Mouse (Mus musculus): ENCODE results near the gene Tet3. TPM values are rescaled to one million over a fixed set of nuclear protein-coding genes. Genes with fewer than 3 reads are reported as not detected.
A peak's percentile ranks its signal among the peaks of the same experiment; 100 is the strongest.

Tet3 gene
- polyA plus RNA-seq, 1 experiment from 2014 or later = 66.1 TPM

DNA sequence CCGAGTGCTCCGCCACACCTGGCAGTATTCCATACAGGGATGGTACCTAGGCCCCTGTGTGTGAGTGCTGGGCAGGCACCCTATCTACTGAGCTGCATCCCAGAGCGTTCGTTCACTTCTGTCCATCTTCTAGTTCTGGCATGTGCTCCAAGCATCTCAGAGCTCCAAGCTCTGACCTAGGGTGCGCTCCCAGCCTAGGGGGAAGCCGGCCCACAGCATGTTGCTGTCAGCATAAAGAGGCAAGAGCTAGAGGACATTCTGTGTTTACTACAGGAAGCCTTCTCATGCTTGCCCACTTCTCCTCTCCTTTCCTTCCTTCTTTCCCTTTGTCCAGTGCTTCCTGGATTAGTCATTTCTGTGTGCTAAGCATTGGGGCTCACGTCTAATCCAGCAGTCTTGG, 16.5 kb upstream of the Tet3 start:
- no peak overlapping the region for H3K4me3 ChIP-seq (replicated peaks)
- no peak overlapping the region for H3K27ac ChIP-seq (replicated peaks)
- no peak overlapping the region for H3K4me2 ChIP-seq (replicated peaks)
- ATAC-seq (ENCODE audit: insufficient number of reproducible peaks, low FRiP score, low TSS enrichment, low read depth) = no peak
- no peaks in the 10 kb centered on the region for H3K4me1 ChIP-seq
- H3K36me3 ChIP-seq = peaks cover 20% of the 10 kb centered on the region
- 78% methylated on average over 7 of the region's 7 CpGs for WGBS
- H3K9me3 ChIP-seq (replicated peaks) = no peaks in the 10 kb centered on the region
- H3K27me3 ChIP-seq = no peaks in the 10 kb centered on the region
- no peak overlapping the region for H3K9ac ChIP-seq

DNA sequence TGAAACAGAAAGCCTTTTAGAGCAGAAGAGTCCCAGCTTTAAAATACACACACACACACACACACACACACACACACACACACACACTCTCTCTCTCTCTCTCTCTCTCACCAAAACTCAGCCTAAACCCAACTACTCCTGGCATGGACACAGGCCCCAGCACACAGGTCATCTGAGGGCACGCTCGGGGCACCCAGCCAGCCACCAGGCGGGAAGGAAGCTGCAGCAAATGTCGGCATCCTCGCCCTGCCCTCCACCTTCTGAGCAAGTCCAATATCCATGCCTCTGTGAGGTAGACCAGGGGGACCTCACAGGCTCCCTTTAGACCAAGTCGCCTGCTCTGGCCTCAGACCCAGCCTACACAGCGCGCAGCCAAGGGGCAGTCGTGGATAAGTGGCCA, 14.4 kb upstream of the Tet3 start:
- Histone ChIP-seq H3K4me1 (no peaks in the 10 kb centered on the region), H3K36me3 (peaks cover 7% of the 10 kb centered on the region; the same call in 1 of the 2 replicates), H3K4me3 (replicated peaks) (no peak overlapping the region), H3K27me3 (no peaks in the 10 kb centered on the region), H3K4me2 (replicated peaks) (no peak overlapping the region), H3K9me3 (replicated peaks) (no peaks in the 10 kb centered on the region), H3K27ac (replicated peaks) (no peak overlapping the region), H3K9ac (no peak overlapping the region)
- no peak for ATAC-seq (ENCODE audit: insufficient number of reproducible peaks, low FRiP score, low TSS enrichment, low read depth)
- 72% methylated on average over 9 of the region's 9 CpGs for WGBS

DNA sequence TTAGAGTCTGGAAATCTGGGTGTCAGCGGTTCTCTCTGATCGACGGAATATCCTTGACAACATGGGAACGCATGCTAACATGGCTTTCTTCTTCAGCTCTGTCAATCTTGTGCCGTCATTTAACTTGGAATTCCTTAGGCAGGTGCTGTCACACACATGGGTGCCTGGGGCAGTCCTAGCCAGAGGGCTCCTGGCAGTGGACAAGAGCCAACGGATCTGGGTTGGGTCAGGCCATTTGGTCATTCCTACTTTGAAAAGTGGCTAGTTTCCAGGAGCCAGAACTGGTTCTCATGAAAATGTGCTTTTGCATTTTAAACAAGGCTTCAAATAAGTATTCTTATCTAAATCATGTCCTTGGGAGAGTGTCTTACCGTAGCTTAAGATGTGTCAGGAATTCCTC, 12.9 kb upstream of the Tet3 start:
- no peak overlapping the region for H3K9ac ChIP-seq
- no peak overlapping the region for H3K4me3 ChIP-seq (replicated peaks)
- H3K36me3 ChIP-seq = no peaks in the 10 kb centered on the region
- no peaks in the 10 kb centered on the region for H3K4me1 ChIP-seq
- no peaks in the 10 kb centered on the region for H3K9me3 ChIP-seq (replicated peaks)
- no peaks in the 10 kb centered on the region for H3K27me3 ChIP-seq
- H3K4me2 ChIP-seq (replicated peaks) = no peak overlapping the region
- ATAC-seq (ENCODE audit: insufficient number of reproducible peaks, low FRiP score, low TSS enrichment, low read depth) = no peak
- H3K27ac ChIP-seq (replicated peaks) = no peak overlapping the region
- 65% methylated on average over 7 of the region's 7 CpGs for WGBS

DNA sequence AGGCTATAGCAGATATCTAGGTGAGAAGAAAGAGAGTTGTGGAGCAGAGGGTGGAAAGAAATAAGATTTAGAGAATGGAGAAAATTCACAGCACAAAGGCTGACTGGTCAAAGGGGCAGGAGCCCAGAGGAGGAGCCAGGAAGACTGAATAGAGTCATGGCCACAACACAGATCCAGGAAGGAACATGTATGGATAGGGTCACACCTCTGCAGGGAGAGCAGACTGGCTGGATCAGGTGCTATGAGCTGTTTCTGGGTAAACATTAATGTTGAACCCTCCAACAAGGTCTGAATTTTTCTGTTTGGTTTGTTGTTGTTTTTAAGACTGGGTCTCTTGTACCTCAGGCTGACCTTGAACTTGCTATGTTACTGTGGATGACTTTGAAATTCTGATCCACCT, 5.1 kb upstream of the Tet3 start:
- H3K27me3 ChIP-seq = no peaks in the 10 kb centered on the region
- H3K4me1 ChIP-seq = peaks cover 12% of the 10 kb centered on the region
- no peaks in the 10 kb centered on the region for H3K36me3 ChIP-seq
- no peaks in the 10 kb centered on the region for H3K9me3 ChIP-seq (replicated peaks)
- H3K9ac ChIP-seq = no peak overlapping the region
- H3K4me2 ChIP-seq (replicated peaks) = no peak overlapping the region
- H3K4me3 ChIP-seq (replicated peaks) = no peak overlapping the region
- no peak for ATAC-seq (ENCODE audit: insufficient number of reproducible peaks, low FRiP score, low TSS enrichment, low read depth)
- no peak overlapping the region for H3K27ac ChIP-seq (replicated peaks)

DNA sequence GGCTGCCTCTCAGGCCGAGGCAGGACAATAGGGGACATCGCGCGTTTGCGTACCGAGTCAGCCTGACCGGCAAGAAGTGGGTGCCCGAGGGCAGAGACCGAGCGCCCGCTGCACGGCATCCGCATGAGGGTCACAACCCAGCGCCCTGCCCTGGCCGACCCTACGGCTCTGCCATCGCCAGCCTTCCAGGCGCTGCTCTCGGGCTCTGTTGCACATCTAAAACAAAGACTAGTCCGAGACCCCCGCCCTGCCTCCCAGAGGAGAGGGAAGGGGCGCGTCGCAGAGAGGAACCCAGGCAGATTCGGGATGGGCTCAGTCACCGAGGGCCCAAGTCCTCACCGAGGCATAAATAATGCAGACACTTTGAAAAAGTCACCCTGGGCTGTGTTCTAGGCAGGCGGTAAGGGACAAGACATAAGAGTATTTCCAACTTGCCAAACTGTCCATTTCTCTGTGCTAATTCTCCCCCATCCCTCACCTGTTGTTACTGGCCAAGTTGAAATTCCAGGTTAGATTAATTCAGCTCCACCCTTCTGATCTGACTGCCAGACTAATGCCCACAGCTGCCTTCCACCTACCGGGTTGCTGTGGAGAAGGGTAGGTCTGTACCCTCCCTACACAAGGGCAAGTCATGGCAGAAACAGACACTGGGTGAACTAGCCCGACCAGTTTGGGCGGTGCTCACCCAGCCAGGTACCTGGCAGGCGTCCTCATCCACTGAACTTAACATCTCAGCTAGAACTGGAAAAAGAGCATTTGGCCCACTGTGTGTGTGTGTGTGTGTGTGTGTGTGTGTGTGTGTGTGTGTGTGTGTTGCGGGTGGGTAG, 1.7 kb downstream of the Tet3 start:
- H3K36me3 ChIP-seq = no peaks in the 10 kb centered on the region
- H3K9ac ChIP-seq = peak overlapping the region; percentile 76
- peak overlapping the region; percentile 90 for H3K27ac ChIP-seq (replicated peaks)
- ATAC-seq (ENCODE audit: insufficient number of reproducible peaks, low FRiP score, low TSS enrichment, low read depth) = peak; percentile 75
- H3K9me3 ChIP-seq (replicated peaks) = no peaks in the 10 kb centered on the region
- H3K4me1 ChIP-seq = peaks cover 60% of the 10 kb centered on the region
- no peaks in the 10 kb centered on the region for H3K27me3 ChIP-seq
- peak overlapping the region; percentile 82 for H3K4me3 ChIP-seq (replicated peaks)
- WGBS = 4% methylated on average over 33 of the region's 33 CpGs
- H3K4me2 ChIP-seq (replicated peaks) = peak overlapping the region; percentile 92

DNA sequence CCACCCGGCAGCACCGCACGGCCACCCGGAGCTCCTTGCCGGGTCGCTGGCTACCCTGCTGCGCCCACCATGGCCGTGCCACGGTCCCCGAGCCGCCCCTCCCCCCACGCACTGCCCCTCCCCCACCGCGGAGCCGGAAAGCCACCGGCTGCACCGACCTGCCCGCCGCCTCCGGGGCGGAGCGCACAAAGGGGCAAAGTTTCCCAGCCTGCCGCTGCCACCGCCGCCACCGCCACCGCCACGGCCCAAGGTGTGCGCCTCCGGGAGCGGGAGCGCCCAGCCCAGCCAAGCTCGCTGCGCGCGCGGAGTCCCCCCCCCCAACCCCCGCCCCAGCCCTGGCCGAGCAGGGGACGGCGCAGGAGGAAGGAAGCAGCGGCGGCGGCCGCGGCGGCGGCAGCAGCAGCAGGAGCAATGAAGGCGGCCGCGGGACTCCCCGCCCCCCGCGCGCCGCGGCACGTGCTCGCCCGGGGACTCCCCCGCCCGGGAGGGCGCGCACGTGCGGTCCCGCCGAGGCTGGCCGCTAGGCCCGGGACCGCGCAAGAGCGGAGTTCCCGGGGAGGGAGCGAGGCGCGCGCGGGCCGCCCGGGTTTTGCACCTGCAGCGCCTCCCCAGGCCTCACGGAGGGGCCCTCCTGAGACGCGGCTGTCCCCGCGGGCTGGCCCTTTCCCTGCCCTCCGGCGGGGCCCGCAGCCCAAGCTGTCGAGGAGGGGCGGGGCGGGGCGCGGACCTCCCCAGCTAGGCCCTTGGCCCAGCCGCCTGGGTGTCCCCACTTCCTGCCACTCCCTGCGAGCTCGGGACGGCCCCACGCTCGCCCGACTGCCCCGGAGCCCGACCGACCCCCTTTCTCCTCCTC, 2.5 kb downstream of the Tet3 start:
- Histone ChIP-seq H3K27ac (replicated peaks) (peak overlapping the region; percentile 90), H3K4me2 (replicated peaks) (peak overlapping the region; percentile 92), H3K4me1 (peaks cover 68% of the 10 kb centered on the region), H3K4me3 (replicated peaks) (peak overlapping the region; percentile 82), H3K36me3 (no peaks in the 10 kb centered on the region), H3K27me3 (no peaks in the 10 kb centered on the region), H3K9me3 (replicated peaks) (no peaks in the 10 kb centered on the region), H3K9ac (peak overlapping the region; percentile 76)
- WGBS = under 1% methylated on average over 95 of the region's 105 CpGs
- ATAC-seq (ENCODE audit: insufficient number of reproducible peaks, low FRiP score, low TSS enrichment, low read depth) = peak; percentile 75

DNA sequence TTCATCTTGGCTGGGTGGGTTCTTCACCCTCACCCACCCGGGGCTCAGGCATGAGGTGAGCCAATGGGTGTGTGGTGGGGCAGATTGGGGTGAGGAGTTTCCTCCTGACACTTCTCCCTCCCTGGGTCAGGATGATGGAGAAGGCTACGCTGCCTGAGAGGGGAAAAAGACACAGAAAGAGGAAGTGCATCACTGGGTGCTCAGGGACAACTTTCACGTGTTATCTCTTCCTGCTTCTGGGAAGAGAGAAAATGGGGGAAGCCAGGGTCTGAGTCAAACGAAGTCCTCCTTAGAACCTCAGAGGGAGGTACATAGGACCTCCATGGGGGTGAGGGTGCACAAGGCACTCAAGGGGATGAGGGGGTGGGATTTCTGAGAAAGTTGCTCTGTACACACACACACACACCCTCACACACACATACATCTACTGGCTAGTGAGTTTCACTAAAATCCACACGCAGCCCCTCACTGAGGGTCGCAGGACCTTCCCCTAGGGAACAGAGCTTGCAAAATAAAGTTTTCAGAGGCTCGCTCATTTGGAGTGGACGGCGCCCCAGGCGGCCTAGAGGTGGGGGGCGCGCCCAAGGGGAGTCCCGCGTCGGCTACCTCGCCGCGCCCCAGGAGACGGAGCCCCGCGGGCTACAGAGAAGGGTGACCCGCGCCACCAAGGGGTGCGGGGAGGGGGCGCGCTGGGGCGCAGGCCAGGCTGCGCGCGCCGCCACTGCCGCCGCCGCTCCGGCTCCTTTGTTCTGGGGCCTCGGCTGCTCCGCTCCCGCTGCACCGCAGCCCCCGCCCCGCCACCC, 3.4 kb downstream of the Tet3 start:
- peak overlapping the region; percentile 92 for H3K4me2 ChIP-seq (replicated peaks)
- under 1% methylated on average over 37 of the region's 41 CpGs for WGBS
- no peaks in the 10 kb centered on the region for H3K27me3 ChIP-seq
- H3K9ac ChIP-seq = peak overlapping the region; percentile 76
- no peaks in the 10 kb centered on the region for H3K36me3 ChIP-seq
- H3K4me3 ChIP-seq (replicated peaks) = peak overlapping the region; percentile 82
- ATAC-seq (ENCODE audit: insufficient number of reproducible peaks, low FRiP score, low TSS enrichment, low read depth) = peak; percentile 16; the same call in 1 of the 2 replicates
- peak overlapping the region; percentile 90 for H3K27ac ChIP-seq (replicated peaks)
- H3K4me1 ChIP-seq = peaks cover 77% of the 10 kb centered on the region
- no peaks in the 10 kb centered on the region for H3K9me3 ChIP-seq (replicated peaks)

DNA sequence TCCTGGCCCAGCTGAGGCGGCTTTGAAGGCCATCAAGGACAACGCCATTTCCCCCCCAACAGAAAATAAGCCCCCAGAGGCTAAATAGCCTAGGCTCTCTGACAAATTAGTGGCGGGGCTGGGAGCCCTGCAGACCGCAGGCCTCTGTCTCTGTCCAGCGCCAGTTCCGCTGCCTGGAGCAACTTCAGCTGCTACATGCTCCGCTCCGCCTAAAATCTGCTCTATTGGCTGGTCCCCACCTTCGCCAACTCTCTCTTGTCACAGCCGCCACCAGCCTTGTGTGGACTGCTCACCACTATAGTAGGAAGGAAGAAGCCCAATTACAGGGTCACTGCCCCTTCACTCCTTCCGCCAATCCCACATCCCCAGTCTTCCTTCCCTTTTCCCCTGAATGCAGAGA, 5.2 kb downstream of the Tet3 start:
- Histone ChIP-seq H3K27ac (replicated peaks) (no peak overlapping the region), H3K4me2 (replicated peaks) (peak overlapping the region; percentile 92), H3K4me1 (peaks cover 74% of the 10 kb centered on the region), H3K4me3 (replicated peaks) (peak overlapping the region; percentile 82), H3K36me3 (peaks cover 7% of the 10 kb centered on the region; the same call in 1 of the 2 replicates), H3K9me3 (replicated peaks) (no peaks in the 10 kb centered on the region), H3K9ac (no peak overlapping the region), H3K27me3 (no peaks in the 10 kb centered on the region)
- 24% methylated on average over 11 of the region's 11 CpGs for WGBS
- no peak for ATAC-seq (ENCODE audit: insufficient number of reproducible peaks, low FRiP score, low TSS enrichment, low read depth)

DNA sequence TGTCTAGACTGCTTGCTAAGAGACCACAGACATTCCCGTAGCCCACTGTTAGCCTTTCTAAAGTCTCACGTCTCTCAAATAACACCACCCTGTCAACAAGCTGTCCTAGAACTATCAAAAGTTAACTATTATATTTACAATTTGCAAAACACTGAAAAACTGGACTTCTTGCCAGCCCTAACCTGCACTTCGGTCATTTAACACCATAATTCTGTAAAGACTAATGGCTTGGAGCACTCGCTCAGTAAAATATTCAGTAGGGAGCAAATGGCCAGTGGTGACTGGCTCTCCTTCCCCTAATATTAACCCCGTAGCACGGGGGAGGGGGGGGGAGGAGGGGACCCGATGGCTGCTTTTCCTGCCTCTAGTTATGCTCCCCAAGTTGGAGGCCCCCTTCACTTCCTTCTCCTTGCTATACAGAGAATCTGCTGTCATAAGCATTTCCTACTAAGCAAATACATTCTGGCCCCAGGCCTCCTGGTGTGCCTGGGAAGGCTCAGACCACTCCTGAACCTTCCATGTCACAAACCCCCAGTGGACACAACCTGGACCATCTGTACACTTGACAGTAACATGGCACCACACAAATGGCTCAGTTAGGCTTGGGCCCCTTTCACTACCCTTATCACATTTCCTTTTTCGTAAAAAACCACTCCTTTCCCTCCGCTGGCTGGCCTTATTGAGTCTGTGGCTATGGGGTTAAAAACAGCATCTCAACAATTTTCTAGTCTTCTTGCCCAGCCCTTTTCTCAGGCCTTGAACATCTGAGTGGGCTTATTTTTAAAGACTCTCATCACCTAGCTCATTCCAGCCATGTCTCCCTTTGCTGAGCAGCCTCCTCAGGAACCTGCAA, 8.2 kb downstream of the Tet3 start:
- Histone ChIP-seq H3K36me3 (peaks cover 14% of the 10 kb centered on the region; the same call in 1 of the 2 replicates), H3K4me1 (peaks cover 80% of the 10 kb centered on the region), H3K27me3 (no peaks in the 10 kb centered on the region), H3K4me3 (replicated peaks) (no peak overlapping the region), H3K9me3 (replicated peaks) (no peaks in the 10 kb centered on the region), H3K9ac (no peak overlapping the region), H3K4me2 (replicated peaks) (peak overlapping the region; percentile 12; the same call in 1 of the 2 replicates), H3K27ac (replicated peaks) (peak overlapping the region; percentile 34; the same call in 1 of the 2 replicates)
- WGBS = 48% methylated on average over 9 of the region's 9 CpGs
- no peak for ATAC-seq (ENCODE audit: insufficient number of reproducible peaks, low FRiP score, low TSS enrichment, low read depth)

DNA sequence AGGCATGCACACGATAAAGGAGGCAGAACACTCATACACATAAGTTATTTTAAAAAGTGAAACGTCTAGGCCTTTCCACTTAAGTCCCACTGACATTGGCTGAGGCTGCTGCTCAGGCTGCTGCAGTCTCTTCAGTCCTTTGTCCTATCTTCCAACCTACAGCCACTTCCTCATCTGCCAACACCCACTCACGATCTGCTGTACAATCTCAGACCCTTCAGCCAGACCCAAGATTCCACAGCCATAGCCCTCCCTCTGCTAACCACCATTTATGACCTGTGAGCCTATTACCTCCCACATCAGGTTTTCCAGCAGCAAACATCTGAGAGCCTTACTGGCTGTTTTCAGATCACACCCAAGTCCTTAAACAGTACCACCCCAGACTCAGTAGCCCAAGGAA, 9.4 kb downstream of the Tet3 start:
- Histone ChIP-seq H3K4me1 (peaks cover 80% of the 10 kb centered on the region), H3K9ac (no peak overlapping the region), H3K27ac (replicated peaks) (0 out of 2 replicates have a peak overlapping the region, but pooled peaks have one; percentile 5), H3K9me3 (replicated peaks) (no peaks in the 10 kb centered on the region), H3K27me3 (no peaks in the 10 kb centered on the region), H3K4me3 (replicated peaks) (no peak overlapping the region), H3K4me2 (replicated peaks) (no peak overlapping the region), H3K36me3 (peaks cover 17% of the 10 kb centered on the region; the same call in 1 of the 2 replicates)
- no peak for ATAC-seq (ENCODE audit: insufficient number of reproducible peaks, low FRiP score, low TSS enrichment, low read depth)
- WGBS = 69% methylated on average over 3 of the region's 3 CpGs
